Mouse (Mus musculus): ENCODE measurements around the gene Glipr1l2. TPM values are rescaled to one million over a fixed set of nuclear protein-coding genes. Genes with fewer than 3 reads are reported as not detected.

Glipr1l2 gene
- polyA plus RNA-seq (2015; fragmentation: Nextera tagmentation; extraction: Ambion mirVana): not detected in 2 replicates

DNA sequence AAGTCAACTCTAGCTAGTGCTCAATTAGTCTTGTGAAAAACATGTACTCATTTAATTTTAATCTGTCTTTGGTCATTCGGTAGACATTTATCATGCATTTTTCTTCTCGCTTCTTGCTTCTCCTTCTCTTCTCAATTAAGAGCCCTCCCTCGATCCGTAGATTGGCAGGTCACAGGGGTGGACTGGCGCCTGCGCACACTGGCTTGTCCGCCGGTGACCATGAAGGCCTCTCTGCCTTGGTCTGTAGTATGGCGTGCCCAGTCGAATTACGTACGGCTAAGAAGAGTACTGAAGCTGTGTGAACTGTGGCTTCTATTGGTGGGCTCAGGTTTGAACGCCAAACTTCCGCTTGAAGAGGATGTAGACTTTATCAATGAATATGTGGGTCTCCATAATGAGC lies at the start of gene Glipr1l2:
Glipr1l2 (plus strand) TSS at position 198 of the 400 bp plus-strand sequence.

DNA sequence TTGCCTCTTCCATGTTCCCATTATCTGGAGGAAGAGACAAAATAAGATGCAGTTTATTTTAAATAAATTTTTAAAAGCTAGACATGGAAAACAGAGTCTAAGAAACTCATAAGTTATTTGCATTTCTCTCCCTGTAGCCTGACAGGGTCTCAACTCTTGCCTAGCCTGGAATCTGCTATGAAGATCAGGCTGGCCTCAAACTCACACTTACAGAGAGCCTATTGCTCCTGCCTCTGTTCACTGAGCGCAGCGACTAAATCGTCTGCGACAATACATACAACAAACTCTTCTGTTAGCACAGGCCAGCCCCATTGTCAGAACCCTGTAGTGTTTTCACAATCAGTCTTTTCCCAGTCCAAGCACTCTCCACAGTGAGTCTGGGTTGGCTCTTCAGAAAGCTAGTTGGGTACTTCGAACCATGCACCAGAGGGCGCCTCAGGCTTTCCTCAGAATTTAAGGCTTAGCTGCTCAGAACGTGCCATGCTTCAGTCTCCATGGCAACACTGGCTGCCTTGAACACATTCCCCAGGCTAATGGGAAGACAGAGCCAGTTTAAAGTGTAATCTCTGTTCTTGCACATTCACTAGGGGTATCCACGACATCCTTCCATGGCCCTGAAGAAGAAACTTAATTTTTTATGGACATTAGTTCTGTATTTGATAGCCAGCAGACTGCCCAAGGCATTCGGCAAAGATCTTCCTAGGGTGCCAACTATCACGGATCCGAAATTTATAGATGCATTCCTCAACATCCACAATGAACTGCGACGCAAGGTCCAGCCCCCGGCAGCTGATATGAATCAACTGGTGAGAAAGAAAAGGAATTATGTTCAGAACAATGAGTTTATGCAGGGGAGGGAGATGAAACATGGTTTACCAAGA lies 23.2 kb upstream of the Glipr1l2 start, which contains the start of gene Glipr1l1:
Glipr1l1 (plus strand) TSS at position 488 of the 881 bp plus-strand sequence.

Other genes with a start within 250 kb of the Glipr1l2 start
- 22.0 and 24.4 TPM in 2 replicates for gene Krr1, start 110.7 kb upstream of the Glipr1l2 start, polyA plus RNA-seq (2015; fragmentation: Nextera tagmentation; extraction: Ambion mirVana)
- 1.2 and 2.6 TPM in 2 replicates for gene Glipr1, start 80.7 kb upstream of the Glipr1l2 start, polyA plus RNA-seq (2015; fragmentation: Nextera tagmentation; extraction: Ambion mirVana)
- gene Glipr1l1, start 23.2 kb upstream of the Glipr1l2 start, polyA plus RNA-seq (2015; fragmentation: Nextera tagmentation; extraction: Ambion mirVana): 0.27 and 0.28 TPM in 2 replicates
- 0.35 and 0.80 TPM in 2 replicates for gene Glipr1l3, start 77.0 kb downstream of the Glipr1l2 start, polyA plus RNA-seq (2015; fragmentation: Nextera tagmentation; extraction: Ambion mirVana)
- 0.25 and 0.50 TPM in 2 replicates for gene Caps2, start 80.3 kb downstream of the Glipr1l2 start, polyA plus RNA-seq (2015; fragmentation: Nextera tagmentation; extraction: Ambion mirVana)
- gene Kcnc2, start 187.8 kb downstream of the Glipr1l2 start, polyA plus RNA-seq (2015; fragmentation: Nextera tagmentation; extraction: Ambion mirVana): 9.2 and 10.5 TPM in 2 replicates

Data from neural tube, postnatal 0 days (tissue).